Mouse (Mus musculus): ENCODE data around the gene Arl3. TPM values are rescaled to one million over a fixed set of nuclear protein-coding genes. Genes with fewer than 3 reads are reported as not detected.
A peak's percentile ranks its signal among the peaks of the same experiment; 100 is the strongest.

Gene Arl3
- total RNA-seq (2021): 10 to 100 TPM; 34.8 to 37.9 TPM
- long read RNA-seq, experiment 1, transcript Arl3-201 (6 exons, 843 nt): major isoform, 7 of 11 reads
- long read RNA-seq, experiment 1, partial matches to known transcripts: 2 of 11 reads
- long read RNA-seq, experiment 1, other reads (novel, unspliced or antisense): 2 of 11 reads
- long read RNA-seq, experiment 2, transcript Arl3-201 (6 exons, 843 nt): major isoform, 8 of 12 reads
- long read RNA-seq, experiment 2, partial matches to known transcripts: 2 of 12 reads
- long read RNA-seq, experiment 2, other reads (novel, unspliced or antisense): 2 of 12 reads

- DNase-seq (ENCODE audit: low spot score in 2 of 2): peak; percentile 90 to 94
Measured at GRCm38 (mm10) chr19:46572951-46573937, at the start of gene Arl3, which contains the start of gene Sfxn2. Arl3 (minus strand) TSS chr19:46573198. Sfxn2 (plus strand) TSS chr19:46573365.

- no peak for DNase-seq (ENCODE audit: low spot score in 2 of 2)
Measured at GRCm38 (mm10) chr19:46622659-46623193, 49.7 kb upstream of the Arl3 start.

- no peak for DNase-seq (ENCODE audit: low spot score in 2 of 2)
Measured at GRCm38 (mm10) chr19:46621236-46622183, 48.5 kb upstream of the Arl3 start.

- no peak for DNase-seq (ENCODE audit: low spot score in 2 of 2)
Measured at GRCm38 (mm10) chr19:46620016-46620808, 47.2 kb upstream of the Arl3 start.

- no peak for DNase-seq (ENCODE audit: low spot score in 2 of 2)
Measured at GRCm38 (mm10) chr19:46619518-46619917, 46.5 kb upstream of the Arl3 start.

- DNase-seq (ENCODE audit: low spot score in 2 of 2): no peak
Measured at GRCm38 (mm10) chr19:46619001-46619400, 46.0 kb upstream of the Arl3 start.

GRCm38 (mm10) chr19:46618322-46618721 lies 45.3 kb upstream of the Arl3 start:
- no peak for DNase-seq (ENCODE audit: low spot score in 2 of 2)

- DNase-seq (ENCODE audit: low spot score in 2 of 2): no peak
Measured at GRCm38 (mm10) chr19:46617361-46617760, 44.4 kb upstream of the Arl3 start.

- DNase-seq (ENCODE audit: low spot score in 2 of 2): no peak
Measured at GRCm38 (mm10) chr19:46616378-46616777, 43.4 kb upstream of the Arl3 start.

- DNase-seq (ENCODE audit: low spot score in 2 of 2): no peak
Measured at GRCm38 (mm10) chr19:46608158-46608557, 35.2 kb upstream of the Arl3 start.

- DNase-seq (ENCODE audit: low spot score in 2 of 2): no peak
Measured at GRCm38 (mm10) chr19:46607424-46607823, 34.4 kb upstream of the Arl3 start.

- DNase-seq (ENCODE audit: low spot score in 2 of 2): no peak
Measured at GRCm38 (mm10) chr19:46606718-46607117, 33.7 kb upstream of the Arl3 start.

- no peak for DNase-seq (ENCODE audit: low spot score in 2 of 2)
Measured at GRCm38 (mm10) chr19:46602406-46602805, 29.4 kb upstream of the Arl3 start.

GRCm38 (mm10) chr19:46601491-46601890 lies 28.5 kb upstream of the Arl3 start:
- no peak for DNase-seq (ENCODE audit: low spot score in 2 of 2)

- no peak for DNase-seq (ENCODE audit: low spot score in 2 of 2)
Measured at GRCm38 (mm10) chr19:46600371-46600770, 27.4 kb upstream of the Arl3 start.

GRCm38 (mm10) chr19:46599375-46600256 lies 26.6 kb upstream of the Arl3 start:
- no peak for DNase-seq (ENCODE audit: low spot score in 2 of 2)

GRCm38 (mm10) chr19:46598720-46599252 lies 25.8 kb upstream of the Arl3 start, which contains the start of gene Wbp1l:
Wbp1l (plus strand) TSS chr19:46599084.
- DNase-seq (ENCODE audit: low spot score in 2 of 2): peak; percentile 93 to 95

GRCm38 (mm10) chr19:46598187-46598586 lies 25.2 kb upstream of the Arl3 start:
- DNase-seq (ENCODE audit: low spot score in 2 of 2): no peak
